Mouse (Mus musculus) G1E (cell line): ENCODE measurements around the gene Klhl29. TPM values are rescaled to one million over a fixed set of nuclear protein-coding genes. Genes with fewer than 3 reads are reported as not detected.

Experiments
- ATAC-seq: 2 replicates; pipeline ENCODE4 v1.8.0; 2016; ENCODE audit warnings: mild to moderate bottlenecking; ENCODE audit not compliant: insufficient number of reproducible peaks, poor library complexity, low FRiP score, severe bottlenecking; ENCODE audit errors: extremely low read depth
- DNase-seq: peaks from one replicate; pipeline ENCODE4 v3.0.0; 2012; ENCODE audit warnings: low spot score
- H3K27me3 ChIP-seq: 2 replicates; pipeline ENCODE4 v1.6.1; 2012; ENCODE audit warnings: mild to moderate bottlenecking, low read length, inconsistent platforms; ENCODE audit not compliant: insufficient read depth
- H3K36me3 ChIP-seq: replicated peaks from 2 replicates; pipeline ENCODE3; 2012; ENCODE audit warnings: mild to moderate bottlenecking, inconsistent platforms
- H3K4me1 ChIP-seq: 2 replicates; pipeline ENCODE4 v1.6.1; 2012; ENCODE audit warnings: low read depth, low read length, inconsistent platforms, mixed read lengths; ENCODE audit not compliant: insufficient read depth
- H3K4me3 ChIP-seq: 2 replicates; pipeline ENCODE4 v1.5.1; 2012; ENCODE audit warnings: low read depth, mild to moderate bottlenecking, inconsistent platforms, low read length, moderate library complexity, mixed read lengths
- H3K9me3 ChIP-seq: replicated peaks from 2 replicates; pipeline ENCODE4 v1.6.1; 2012; ENCODE audit warnings: inconsistent platforms
- CTCF ChIP-seq: IDR thresholded peaks from 2 replicates; pipeline ENCODE4 v1.5.1; 2012; ENCODE audit warnings: low read depth, low read length, inconsistent platforms, mixed read lengths
- GATA1 ChIP-seq: IDR thresholded peaks from 2 replicates; pipeline ENCODE4 v1.6.1; 2012; ENCODE audit warnings: borderline replicate concordance, low read length, inconsistent platforms, mixed read lengths
- GATA2 ChIP-seq: IDR thresholded peaks from 2 replicates; pipeline ENCODE4 v1.6.1; 2012; ENCODE audit warnings: low read depth, low read length, inconsistent platforms, borderline replicate concordance
- POLR2AphosphoS5 ChIP-seq: IDR thresholded peaks from 2 replicates; pipeline ENCODE4 v1.6.1; 2012; ENCODE audit warnings: low read depth, low read length, inconsistent platforms; ENCODE audit not compliant: insufficient replicate concordance
- TAL1 ChIP-seq: conservative IDR thresholded peaks from 2 replicates; pipeline ENCODE4 v1.6.1; 2012; ENCODE audit warnings: low read depth, low read length, inconsistent platforms, mixed read lengths
- polyA plus RNA-seq: library from polyadenylated mRNA; stranded (reverse); fragments of >175 nt; gene quantifications from 2 replicates; pipeline ENCODE4 v1.2.3, GENCODE M21; 2012
- total RNA-seq, 2 experiments: library from RNA; stranded (forward) in 1 of 2; stranded (reverse) in 1 of 2; fragments of 200-1000 nt in 1 of 2; fragments of >200 nt in 1 of 2; fragmentation: Nextera tagmentation in 1 of 2; gene quantifications; 2 replicates each; pipeline ENCODE4 v1.2.3; 2014 to 2017

The Klhl29 gene
- total and polyA plus RNA-seq, 3 experiments = 0.05 TPM; not detected in 2

DNA sequence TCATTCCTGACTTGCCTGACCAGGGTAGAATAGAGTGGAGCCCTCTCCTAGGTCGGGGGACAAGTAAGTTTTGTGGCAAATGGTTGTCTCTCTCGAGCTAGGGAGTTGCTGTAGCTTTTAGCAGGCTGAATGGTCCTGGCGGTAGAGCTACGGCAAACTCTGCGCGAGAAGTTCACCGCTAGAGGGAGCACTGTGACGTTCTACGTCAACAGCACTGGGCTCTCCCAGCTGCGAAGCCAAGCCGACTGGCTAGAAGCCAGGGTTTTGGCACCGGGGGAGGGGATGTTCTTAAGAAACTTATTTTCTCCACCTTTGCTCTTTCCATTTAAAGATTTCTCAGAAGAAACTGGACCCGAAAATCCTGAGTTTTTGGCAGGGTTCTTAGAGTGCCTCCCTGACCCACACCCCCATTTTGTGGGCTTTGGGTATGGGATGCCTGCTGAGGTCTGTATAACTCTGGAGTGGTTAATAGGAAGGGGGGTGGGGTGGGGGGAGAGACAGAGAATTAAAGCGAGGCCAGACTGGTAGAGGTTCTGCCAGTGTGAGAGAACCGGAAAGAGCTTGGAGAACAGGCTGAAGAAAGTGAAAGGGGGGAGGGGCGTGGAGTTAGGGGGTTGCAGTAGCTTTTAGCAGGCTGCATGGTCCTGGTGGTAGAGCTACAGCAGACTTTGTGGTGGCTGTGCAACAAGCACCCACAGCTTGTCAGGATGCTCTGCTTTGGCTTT is 35.1 kb upstream of the Klhl29 start:
- Histone ChIP-seq H3K27me3 (no peaks in the 10 kb centered on the region), H3K36me3 (no peaks in the 10 kb centered on the region), H3K9me3 (peaks cover 55% of the 10 kb centered on the region), H3K4me3 (no peak overlapping the region), H3K4me1 (no peaks in the 10 kb centered on the region)
- ATAC-seq (no peak), DNase-seq (no peak)
- TF ChIP-seq CTCF = no peak
- TF ChIP-seq POLR2AphosphoS5 = no peak
- no peak for TF ChIP-seq TAL1
- no peak for TF ChIP-seq GATA1
- TF ChIP-seq GATA2 = no peak

DNA sequence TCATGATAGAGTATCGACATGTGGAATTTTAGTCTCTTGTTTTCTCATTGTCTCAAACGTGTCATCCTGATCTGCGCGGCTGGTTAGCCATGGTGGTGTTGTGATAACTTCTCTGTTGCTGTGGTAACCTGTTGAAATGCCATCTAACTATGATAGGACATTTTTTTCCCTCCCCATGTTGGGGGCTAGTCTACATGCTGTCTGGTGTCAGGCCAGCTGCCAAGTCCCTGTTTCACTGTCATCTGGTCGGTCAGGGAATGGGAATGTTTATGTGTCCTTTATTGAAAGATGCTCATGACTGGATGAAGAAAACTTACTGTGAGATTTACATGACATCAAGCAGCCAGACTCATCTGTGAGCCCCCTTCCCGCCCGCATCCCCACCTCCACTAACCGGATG is 31.7 kb upstream of the Klhl29 start:
- DNase-seq = no peak
- no peak for TF ChIP-seq GATA1
- TF ChIP-seq GATA2 = no peak
- no peak for TF ChIP-seq POLR2AphosphoS5
- TF ChIP-seq TAL1 = no peak
- no peak for TF ChIP-seq CTCF

GRCm38 (mm10) chr12:5397423-5397822 is 21.9 kb upstream of the Klhl29 start:
- peaks cover 14% of the 10 kb centered on the region for H3K9me3 ChIP-seq
- H3K27me3 ChIP-seq = no peaks in the 10 kb centered on the region
- ATAC-seq = no peak
- DNase-seq = no peak
- H3K36me3 ChIP-seq = no peaks in the 10 kb centered on the region
- no peak overlapping the region for H3K4me3 ChIP-seq
- TF ChIP-seq GATA1 (no peak), POLR2AphosphoS5 (no peak), TAL1 (no peak), GATA2 (no peak), CTCF (no peak)
- no peaks in the 10 kb centered on the region for H3K4me1 ChIP-seq

More for the DNA sequence above, 31.7 kb upstream of the Klhl29 start:
- Histone ChIP-seq H3K27me3 (no peaks in the 10 kb centered on the region), H3K36me3 (no peaks in the 10 kb centered on the region), H3K9me3 (peaks cover 46% of the 10 kb centered on the region), H3K4me1 (no peaks in the 10 kb centered on the region), H3K4me3 (no peak overlapping the region)
- ATAC-seq = no peak

GRCm38 (mm10) chr12:5395188-5395587 is 19.7 kb upstream of the Klhl29 start:
- DNase-seq (no peak), ATAC-seq (no peak)
- Histone ChIP-seq H3K4me1 (no peaks in the 10 kb centered on the region), H3K4me3 (no peak overlapping the region), H3K9me3 (peaks cover 13% of the 10 kb centered on the region), H3K36me3 (no peaks in the 10 kb centered on the region), H3K27me3 (no peaks in the 10 kb centered on the region)
- TF ChIP-seq TAL1 (no peak), GATA2 (no peak), GATA1 (no peak), CTCF (no peak), POLR2AphosphoS5 (no peak)

DNA sequence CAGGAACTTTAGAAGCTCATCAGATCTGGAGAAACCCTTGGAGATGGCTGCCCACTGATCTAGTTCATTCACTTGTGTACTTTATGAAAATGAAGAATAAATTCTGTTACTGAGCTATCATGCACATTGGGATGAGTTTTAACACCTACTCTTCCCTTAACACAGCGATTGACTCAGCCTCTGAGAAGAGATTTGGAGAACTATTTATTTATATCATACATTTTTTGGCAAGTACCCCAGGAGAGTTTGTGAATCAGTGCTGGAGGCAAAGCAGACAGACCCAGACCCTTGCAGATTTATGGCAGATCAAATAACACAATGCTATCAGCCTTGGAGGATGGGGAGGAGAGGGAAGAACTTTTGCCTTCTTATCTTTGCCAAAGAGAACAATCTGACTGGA is 11.6 kb upstream of the Klhl29 start:
- Histone ChIP-seq H3K36me3 (no peaks in the 10 kb centered on the region), H3K27me3 (no peaks in the 10 kb centered on the region), H3K4me1 (no peaks in the 10 kb centered on the region), H3K4me3 (no peak overlapping the region), H3K9me3 (peaks cover 18% of the 10 kb centered on the region)
- ATAC-seq (no peak), DNase-seq (no peak)
- no peak for TF ChIP-seq GATA2
- TF ChIP-seq TAL1 = no peak
- no peak for TF ChIP-seq POLR2AphosphoS5
- TF ChIP-seq GATA1 = no peak
- no peak for TF ChIP-seq CTCF

- H3K4me1 ChIP-seq = no peaks in the 10 kb centered on the region
- ATAC-seq = no peak
- no peaks in the 10 kb centered on the region for H3K27me3 ChIP-seq
- no peaks in the 10 kb centered on the region for H3K36me3 ChIP-seq
- peaks cover 18% of the 10 kb centered on the region for H3K9me3 ChIP-seq
- TF ChIP-seq CTCF = no peak
- no peak for TF ChIP-seq GATA2
- no peak for TF ChIP-seq TAL1
- TF ChIP-seq GATA1 = no peak
- no peak for TF ChIP-seq POLR2AphosphoS5
- no peak overlapping the region for H3K4me3 ChIP-seq
- no peak for DNase-seq
Measured at GRCm38 (mm10) chr12:5386688-5387087, 11.2 kb upstream of the Klhl29 start.

- H3K9me3 ChIP-seq = peaks cover 33% of the 10 kb centered on the region
- TF ChIP-seq GATA2 = no peak
- TF ChIP-seq POLR2AphosphoS5 = no peak
- TF ChIP-seq TAL1 = no peak
- TF ChIP-seq CTCF = no peak
- no peak for TF ChIP-seq GATA1
Measured at GRCm38 (mm10) chr12:5381694-5382093, 6.2 kb upstream of the Klhl29 start.

More at GRCm38 (mm10) chr12:5381694-5382093, 6.2 kb upstream of the Klhl29 start:
- DNase-seq (no peak), ATAC-seq (no peak)
- Histone ChIP-seq H3K36me3 (no peaks in the 10 kb centered on the region), H3K4me1 (no peaks in the 10 kb centered on the region), H3K4me3 (no peak overlapping the region), H3K27me3 (no peaks in the 10 kb centered on the region)
